Mouse (Mus musculus): ENCODE results near the gene E030018B13Rik.

E030018B13Rik gene

GRCm38 (mm10) chr7:63916268-63916907 is at the start of gene E030018B13Rik:
TSS of gene E030018B13Rik (plus strand) at chr7:63916857.
- DNase-seq (ENCODE audit: low read depth, low spot score), result no peak

GRCm38 (mm10) chr7:63868356-63868918 is 48.2 kb upstream of the E030018B13Rik start:
- no peak for DNase-seq (ENCODE audit: low read depth, low spot score)

- DNase-seq (ENCODE audit: low read depth, low spot score), result no peak
Measured at GRCm38 (mm10) chr7:63871698-63872097, 45.0 kb upstream of the E030018B13Rik start.

- DNase-seq (ENCODE audit: low read depth, low spot score), result no peak
Measured at GRCm38 (mm10) chr7:63873880-63874279, 42.8 kb upstream of the E030018B13Rik start.

- no peak for DNase-seq (ENCODE audit: low read depth, low spot score)
Measured at GRCm38 (mm10) chr7:63875686-63876085, 41.0 kb upstream of the E030018B13Rik start.

GRCm38 (mm10) chr7:63876640-63877039 is 40.0 kb upstream of the E030018B13Rik start:
- no peak for DNase-seq (ENCODE audit: low read depth, low spot score)

GRCm38 (mm10) chr7:63877610-63878009 is 39.0 kb upstream of the E030018B13Rik start:
- no peak for DNase-seq (ENCODE audit: low read depth, low spot score)

GRCm38 (mm10) chr7:63879583-63879982 is 37.1 kb upstream of the E030018B13Rik start:
- DNase-seq (ENCODE audit: low read depth, low spot score), result no peak

- DNase-seq (ENCODE audit: low read depth, low spot score), result no peak
Measured at GRCm38 (mm10) chr7:63882739-63883138, 33.9 kb upstream of the E030018B13Rik start.

- DNase-seq (ENCODE audit: low read depth, low spot score), result no peak
Measured at GRCm38 (mm10) chr7:63885025-63885424, 31.6 kb upstream of the E030018B13Rik start.

- DNase-seq (ENCODE audit: low read depth, low spot score), result no peak
Measured at GRCm38 (mm10) chr7:63887034-63887551, 29.6 kb upstream of the E030018B13Rik start.

GRCm38 (mm10) chr7:63887602-63888123 is 29.0 kb upstream of the E030018B13Rik start:
- DNase-seq (ENCODE audit: low read depth, low spot score), result no peak

GRCm38 (mm10) chr7:63888674-63889073 is 28.0 kb upstream of the E030018B13Rik start:
- DNase-seq (ENCODE audit: low read depth, low spot score), result no peak

- no peak for DNase-seq (ENCODE audit: low read depth, low spot score)
Measured at GRCm38 (mm10) chr7:63889116-63889975, 27.3 kb upstream of the E030018B13Rik start.

- DNase-seq (ENCODE audit: low read depth, low spot score), result no peak
Measured at GRCm38 (mm10) chr7:63891488-63892075, 25.1 kb upstream of the E030018B13Rik start.

GRCm38 (mm10) chr7:63893201-63893600 is 23.5 kb upstream of the E030018B13Rik start:
- no peak for DNase-seq (ENCODE audit: low read depth, low spot score)

GRCm38 (mm10) chr7:63893729-63894128 is 22.9 kb upstream of the E030018B13Rik start:
- no peak for DNase-seq (ENCODE audit: low read depth, low spot score)

- no peak for DNase-seq (ENCODE audit: low read depth, low spot score)
Measured at GRCm38 (mm10) chr7:63894662-63895061, 22.0 kb upstream of the E030018B13Rik start.

- no peak for DNase-seq (ENCODE audit: low read depth, low spot score)
Measured at GRCm38 (mm10) chr7:63895223-63895622, 21.4 kb upstream of the E030018B13Rik start.

GRCm38 (mm10) chr7:63896276-63896967 is 20.2 kb upstream of the E030018B13Rik start:
- DNase-seq (ENCODE audit: low read depth, low spot score), result no peak

GRCm38 (mm10) chr7:63896968-63897468 is 19.6 kb upstream of the E030018B13Rik start:
- DNase-seq (ENCODE audit: low read depth, low spot score), result no peak
